Mouse (Mus musculus) gastrocnemius, postnatal 4 days (tissue): ENCODE results near the gene Dclre1a. TPM values are rescaled to one million over a fixed set of nuclear protein-coding genes. Genes with fewer than 3 reads are reported as not detected.
A peak's percentile ranks its signal among the peaks of the same experiment; 100 is the strongest.

Source experiments
- DNase-seq, 2 experiments: peaks; one replicate each; pipeline ENCODE4 v3.0.0; 2021 to 2022; ENCODE audit warnings: low spot score in 2 of 2, mixed read lengths in 2 of 2
- long read RNA-seq, 2 experiments: library from polyadenylated mRNA; stranded (forward); transcript quantifications; one replicate each; pipeline ENCODE4 v2.0.0; 2021
- total RNA-seq, 2 experiments: library from RNA; stranded (reverse); gene quantifications; 2 replicates each; pipeline ENCODE4 v1.2.3; 2021

The Dclre1a gene
- 10 to 100 TPM in 1 of 2 experiments, 1 to 10 TPM in 1; 9.4 to 10.2 TPM for total RNA-seq
- long read RNA-seq, experiment 1, full-length matches to known transcripts, result 1 of 9 reads
- long read RNA-seq, experiment 1, partial matches to known transcripts, result 4 of 9 reads
- long read RNA-seq, experiment 1, other reads (novel, unspliced or antisense), result 4 of 9 reads
- long read RNA-seq, experiment 2, partial matches to known transcripts, result 5 of 9 reads
- long read RNA-seq, experiment 2, other reads (novel, unspliced or antisense), result 4 of 9 reads

- peak in 1 of 2 experiments; percentile 66 for DNase-seq
Measured at GRCm38 (mm10) chr19:56547456-56548229, at the start of gene Dclre1a. Gene Dclre1a, minus strand, starts transcription at chr19:56548222.

- DNase-seq, result no peak
Measured at GRCm38 (mm10) chr19:56592472-56592871, 44.5 kb upstream of the Dclre1a start.

GRCm38 (mm10) chr19:56590250-56590649, 42.2 kb upstream of the Dclre1a start:
- no peak for DNase-seq

GRCm38 (mm10) chr19:56589455-56589854, 41.4 kb upstream of the Dclre1a start:
- no peak for DNase-seq

- no peak for DNase-seq
Measured at GRCm38 (mm10) chr19:56589008-56589407, 41.0 kb upstream of the Dclre1a start.

GRCm38 (mm10) chr19:56588205-56588626, 40.2 kb upstream of the Dclre1a start:
- DNase-seq, result peak in 1 of 2 experiments; percentile 59

GRCm38 (mm10) chr19:56586320-56586719, 38.3 kb upstream of the Dclre1a start:
- DNase-seq, result no peak

- DNase-seq, result no peak
Measured at GRCm38 (mm10) chr19:56584288-56584687, 36.3 kb upstream of the Dclre1a start.

GRCm38 (mm10) chr19:56583785-56584184, 35.8 kb upstream of the Dclre1a start:
- no peak for DNase-seq

- DNase-seq, result no peak
Measured at GRCm38 (mm10) chr19:56581981-56582380, 34.0 kb upstream of the Dclre1a start.

- no peak for DNase-seq
Measured at GRCm38 (mm10) chr19:56577801-56578200, 29.8 kb upstream of the Dclre1a start.

- no peak for DNase-seq
Measured at GRCm38 (mm10) chr19:56573184-56573583, 25.2 kb upstream of the Dclre1a start.

GRCm38 (mm10) chr19:56571913-56572312, 23.9 kb upstream of the Dclre1a start:
- DNase-seq, result no peak

- no peak for DNase-seq
Measured at GRCm38 (mm10) chr19:56571234-56571633, 23.2 kb upstream of the Dclre1a start.

GRCm38 (mm10) chr19:56570781-56571180, 22.8 kb upstream of the Dclre1a start:
- DNase-seq, result no peak

- DNase-seq, result no peak
Measured at GRCm38 (mm10) chr19:56566940-56567339, 18.9 kb upstream of the Dclre1a start.

GRCm38 (mm10) chr19:56566041-56566440, 18.0 kb upstream of the Dclre1a start:
- DNase-seq, result peak in 1 of 2 experiments; percentile 48

- no peak for DNase-seq
Measured at GRCm38 (mm10) chr19:56565358-56565757, 17.3 kb upstream of the Dclre1a start.

- no peak for DNase-seq
Measured at GRCm38 (mm10) chr19:56563469-56563868, 15.4 kb upstream of the Dclre1a start.

- no peak for DNase-seq
Measured at GRCm38 (mm10) chr19:56562433-56563138, 14.6 kb upstream of the Dclre1a start.

- DNase-seq, result no peak
Measured at GRCm38 (mm10) chr19:56555972-56556371, 8.0 kb upstream of the Dclre1a start.

- DNase-seq, result no peak
Measured at GRCm38 (mm10) chr19:56553177-56553576, 5.2 kb upstream of the Dclre1a start.
